ENCODE assay signal across 10 mouse cellular contexts in genomic region chr14:121128858-121129800, GRCm38 (mm10).
A peak's percentile ranks its signal among the peaks of the same experiment; 100 is the strongest.
DNase-seq lines count a peak whose midpoint lies in the region; ATAC-seq and TF ChIP-seq lines count a peak whose summit lies in the region.
"Had no signal": no experiment of that assay in that cellular context is flagged by ENCODE, and none has a peak within 500 bp of the region (broad histone marks: within the 10 kb centered on the region; RNA-seq: fewer than 3 reads in every experiment).

No protein-coding gene starts in this region.

- WGBS in heart, embryonic 10.5 days: 49% methylated on average over 20 of the region's 20 CpGs
- WGBS in lung, adult 2 months: 63% methylated on average over 20 of the region's 20 CpGs
- WGBS in limb, embryonic 12.5 days: 26% methylated on average over 20 of the region's 20 CpGs
- 51% methylated on average over 20 of the region's 20 CpGs for WGBS in stomach, embryonic 16.5 days

- TF ChIP-seq CTCF in lung, adult 2 months (IDR thresholded peaks at IDR 0.05; ENCODE audit: insufficient read depth, low read length): no peak

- H3K9me3 ChIP-seq in heart, embryonic 10.5 days: no peaks in the 10 kb centered on the region
- H3K9me3 ChIP-seq in limb, embryonic 12.5 days: no peaks in the 10 kb centered on the region
- no peaks in the 10 kb centered on the region for H3K9me3 ChIP-seq in stomach, embryonic 16.5 days (replicated peaks; ENCODE audit: control insufficient read depth, low read length)

- peaks cover 76% of the 10 kb centered on the region for H3K4me1 ChIP-seq in heart, embryonic 10.5 days
- H3K4me1 ChIP-seq in lung, adult 2 months (ENCODE audit: control insufficient read depth, insufficient read depth, low read length): no peaks in the 10 kb centered on the region; the same call in 1 of the 2 replicates
- peaks cover 94% of the 10 kb centered on the region for H3K4me1 ChIP-seq in limb, embryonic 12.5 days (replicated peaks)
- H3K4me1 ChIP-seq in stomach, embryonic 16.5 days (ENCODE audit: control insufficient read depth, insufficient read depth, low read length): 0 out of 2 replicates have a peak, but pooled peaks cover 6% of the 10 kb centered on the region

- intact Hi-C loops in heart, postnatal 36 days (cut with DNase I): loop anchor here (5.0 kb wide), 1 partner anchor 77 kb away; no protein-coding TSS in a partner anchor

- no peaks in the 10 kb centered on the region for H3K27me3 ChIP-seq in heart, embryonic 10.5 days (ENCODE audit: insufficient read depth, poor library complexity, severe bottlenecking)
- no peaks in the 10 kb centered on the region for H3K27me3 ChIP-seq in limb, embryonic 12.5 days
- H3K27me3 ChIP-seq in stomach, embryonic 16.5 days (ENCODE audit: control insufficient read depth, insufficient read depth, low read length): no peaks in the 10 kb centered on the region

- H3K9ac ChIP-seq in limb, embryonic 12.5 days (replicated peaks): 0 out of 2 replicates have a peak overlapping the region, but pooled peaks have one; percentile 0
- 0 out of 2 replicates have a peak overlapping the region, but pooled peaks have one; percentile 24 for H3K9ac ChIP-seq in stomach, embryonic 16.5 days (ENCODE audit: low read length)
- H3K9ac ChIP-seq: forebrain, postnatal 0 days had no signal

- no peak overlapping the region for H3K4me3 ChIP-seq in heart, embryonic 10.5 days
- no peak overlapping the region for H3K4me3 ChIP-seq in lung, adult 2 months (replicated peaks; ENCODE audit: extremely low read depth, low read depth, low read length)
- no peak overlapping the region for H3K4me3 ChIP-seq in limb, embryonic 12.5 days (replicated peaks)
- H3K4me3 ChIP-seq in stomach, embryonic 16.5 days (replicated peaks; ENCODE audit: low read length): no peak overlapping the region

- no peak for TF ChIP-seq POLR2A in lung, adult 2 months (IDR thresholded peaks at IDR 0.05; ENCODE audit: borderline replicate concordance, extremely low read depth, low read depth, low read length)

- no peak for DNase-seq in heart, embryonic 10.5 days (ENCODE audit: low spot score)
- no peak for DNase-seq in heart, postnatal 36 days
- peak; percentile 11 for DNase-seq in lung, postnatal 10 days
- no peak for DNase-seq in lung, adult 2 months
- no peak for DNase-seq in adrenal gland, adult (ENCODE audit: inconsistent age in 2 of 2, low spot score in 1 of 2)
- DNase-seq: forebrain, postnatal 0 days; layer of hippocampus, adult 9-11 months had no signal

- peak overlapping the region; percentile 42 for H3K4me2 ChIP-seq in limb, embryonic 12.5 days
- peak overlapping the region; percentile 23; the same call in 1 of the 2 replicates for H3K4me2 ChIP-seq in stomach, embryonic 16.5 days (ENCODE audit: low read depth, low read length)

- peak; percentile 72; the same call in 1 of the 2 replicates for ATAC-seq in limb, embryonic 12.5 days (ENCODE audit: insufficient number of reproducible peaks, insufficient read depth, low FRiP score, low TSS enrichment, low read depth)
- 0 out of 2 replicates have a peak, but pooled peaks have one; percentile 65 for ATAC-seq in stomach, embryonic 16.5 days (ENCODE audit: insufficient read depth, low FRiP score)
- ATAC-seq in frontal cortex, adult (ENCODE audit: low TSS enrichment): no peak
- ATAC-seq: forebrain, postnatal 0 days had no signal

- H3K36me3 ChIP-seq in heart, embryonic 10.5 days: peaks cover 10% of the 10 kb centered on the region; the same call in 1 of the 2 replicates
- H3K36me3 ChIP-seq in limb, embryonic 12.5 days: peaks cover 3% of the 10 kb centered on the region; the same call in 1 of the 2 replicates
- no peaks in the 10 kb centered on the region for H3K36me3 ChIP-seq in stomach, embryonic 16.5 days (ENCODE audit: control insufficient read depth, insufficient read depth, low read length)

- peak overlapping the region; percentile 69 for H3K27ac ChIP-seq in heart, embryonic 10.5 days
- peak overlapping the region; percentile 91 for H3K27ac ChIP-seq in limb, embryonic 12.5 days
- peak overlapping the region; percentile 47; the same call in 1 of the 2 replicates for H3K27ac ChIP-seq in stomach, embryonic 16.5 days (ENCODE audit: low read length)
